Mouse (Mus musculus) hindbrain, embryonic 12.5 days (tissue): ENCODE measurements at regions not wholly inside any gene's neighbourhood (a gene's known extent, or its start where the extent isn't known, plus 50 kb on each side); places are given as distances from the start of the nearest gene placed in this dataset.

Experiments used
- ATAC-seq: fragments of 200-750 bp; cut with Nextera tagmentation; 2 replicates; pipeline ENCODE4 v1.8.0; 2017; ENCODE audit warnings: moderate TSS enrichment; ENCODE audit not compliant: low FRiP score
- H3K27ac ChIP-seq: fragments of 300-500 bp; sonication (generic); 2 replicates; pipeline ENCODE4 v1.5.1; 2016; ENCODE audit warnings: mild to moderate bottlenecking
- H3K27me3 ChIP-seq: fragments of 300-500 bp; sonication (generic); 2 replicates; pipeline ENCODE4 v1.6.1; 2016; ENCODE audit warnings: mild to moderate bottlenecking
- H3K36me3 ChIP-seq: fragments of 300-500 bp; sonication (generic); 2 replicates; pipeline ENCODE4 v1.6.1; 2016; ENCODE audit warnings: mild to moderate bottlenecking
- H3K4me1 ChIP-seq: fragments of 300-500 bp; sonication (generic); 2 replicates; pipeline ENCODE4 v1.6.1; 2016
- H3K4me2 ChIP-seq: fragments of 300-500 bp; sonication (generic); replicated peaks from 2 replicates; pipeline ENCODE4 v1.6.1; 2016; ENCODE audit warnings: mild to moderate bottlenecking
- H3K4me3 ChIP-seq: fragments of 300-500 bp; sonication (generic); 2 replicates; pipeline ENCODE4 v1.5.1; 2016; ENCODE audit warnings: mild to moderate bottlenecking
- H3K9ac ChIP-seq: fragments of 300-500 bp; sonication (generic); 2 replicates; pipeline ENCODE4 v1.6.1; 2016; ENCODE audit warnings: mild to moderate bottlenecking, moderate library complexity
- H3K9me3 ChIP-seq: fragments of 300-500 bp; sonication (generic); replicated peaks from 2 replicates; pipeline ENCODE4 v1.6.1; 2016; ENCODE audit warnings: mild to moderate bottlenecking
- WGBS: fragments of 180-500 bp; shearing (Covaris S2); methylation state at CpG from one replicate; pipeline ENCODE4 v1.1.7; 2016; 5-methylcytosine and 5-hydroxymethylcytosine counted together

- WGBS = 99% methylated on average over 2 of the region's 2 CpGs
- Histone ChIP-seq H3K4me1 (no peaks in the 10 kb centered on the region), H3K4me3 (no peak overlapping the region), H3K27ac (no peak overlapping the region), H3K9ac (no peak overlapping the region), H3K4me2 (no peak overlapping the region), H3K36me3 (no peaks in the 10 kb centered on the region), H3K9me3 (no peaks in the 10 kb centered on the region), H3K27me3 (no peaks in the 10 kb centered on the region)
- ATAC-seq = no peak
Observed at GRCm38 (mm10) chr10:124208317-124208716, 944.5 kb downstream of the Fam19a2 start.

- Histone ChIP-seq H3K4me3 (no peak overlapping the region), H3K27me3 (no peaks in the 10 kb centered on the region), H3K4me2 (no peak overlapping the region), H3K36me3 (no peaks in the 10 kb centered on the region), H3K4me1 (no peaks in the 10 kb centered on the region), H3K9me3 (no peaks in the 10 kb centered on the region), H3K27ac (no peak overlapping the region), H3K9ac (no peak overlapping the region)
- no peak for ATAC-seq
- WGBS = 79% methylated on average over 1 of the region's 1 CpGs
Observed at GRCm38 (mm10) chr10:124219461-124219860, 955.7 kb downstream of the Fam19a2 start.

- no peak for ATAC-seq
- no peak overlapping the region for H3K4me3 ChIP-seq
- no peak overlapping the region for H3K4me2 ChIP-seq
- no peaks in the 10 kb centered on the region for H3K4me1 ChIP-seq
- H3K9ac ChIP-seq = no peak overlapping the region
- WGBS = 76% methylated on average over 2 of the region's 2 CpGs
- no peaks in the 10 kb centered on the region for H3K9me3 ChIP-seq
- no peak overlapping the region for H3K27ac ChIP-seq
- H3K36me3 ChIP-seq = no peaks in the 10 kb centered on the region
- no peaks in the 10 kb centered on the region for H3K27me3 ChIP-seq
Observed at GRCm38 (mm10) chr10:124222068-124222467, 958.3 kb downstream of the Fam19a2 start.

GRCm38 (mm10) chr10:124227061-124227460 is 963.3 kb downstream of the Fam19a2 start:
- H3K9me3 ChIP-seq = no peaks in the 10 kb centered on the region
- no peak for ATAC-seq
- no peak overlapping the region for H3K4me3 ChIP-seq
- 95% methylated on average over 1 of the region's 1 CpGs for WGBS
- no peaks in the 10 kb centered on the region for H3K27me3 ChIP-seq
- no peak overlapping the region for H3K4me2 ChIP-seq
- no peak overlapping the region for H3K9ac ChIP-seq
- no peak overlapping the region for H3K27ac ChIP-seq
- no peaks in the 10 kb centered on the region for H3K36me3 ChIP-seq
- H3K4me1 ChIP-seq = no peaks in the 10 kb centered on the region

- 39% methylated on average over 4 of the region's 4 CpGs for WGBS
- H3K27me3 ChIP-seq = no peaks in the 10 kb centered on the region
- no peak for ATAC-seq
- no peak overlapping the region for H3K4me2 ChIP-seq
- H3K4me1 ChIP-seq = no peaks in the 10 kb centered on the region
- H3K9ac ChIP-seq = no peak overlapping the region
- H3K4me3 ChIP-seq = no peak overlapping the region
- H3K9me3 ChIP-seq = no peaks in the 10 kb centered on the region
- H3K36me3 ChIP-seq = no peaks in the 10 kb centered on the region
- H3K27ac ChIP-seq = no peak overlapping the region
Observed at GRCm38 (mm10) chr10:124249358-124249757, 985.6 kb downstream of the Fam19a2 start.

- no peak for ATAC-seq
- WGBS = 62% methylated on average over 4 of the region's 4 CpGs
Observed at GRCm38 (mm10) chr10:124250004-124250403, 986.2 kb downstream of the Fam19a2 start.

GRCm38 (mm10) chr10:124288301-124288995 is 1024.7 kb downstream of the Fam19a2 start:
- no peaks in the 10 kb centered on the region for H3K4me1 ChIP-seq
- WGBS = 72% methylated on average over 18 of the region's 18 CpGs
- no peak overlapping the region for H3K4me3 ChIP-seq
- H3K27me3 ChIP-seq = no peaks in the 10 kb centered on the region
- no peaks in the 10 kb centered on the region for H3K9me3 ChIP-seq
- no peak overlapping the region for H3K9ac ChIP-seq
- no peak for ATAC-seq
- no peak overlapping the region for H3K27ac ChIP-seq
- no peak overlapping the region for H3K4me2 ChIP-seq
- no peaks in the 10 kb centered on the region for H3K36me3 ChIP-seq

More at GRCm38 (mm10) chr10:124250004-124250403, 986.2 kb downstream of the Fam19a2 start:
- Histone ChIP-seq H3K27ac (no peak overlapping the region), H3K4me2 (no peak overlapping the region), H3K4me1 (no peaks in the 10 kb centered on the region), H3K4me3 (no peak overlapping the region), H3K36me3 (no peaks in the 10 kb centered on the region), H3K9ac (no peak overlapping the region), H3K27me3 (no peaks in the 10 kb centered on the region), H3K9me3 (no peaks in the 10 kb centered on the region)

GRCm38 (mm10) chr10:124297198-124297677 is 1033.4 kb downstream of the Fam19a2 start:
- ATAC-seq = no peak
- no peaks in the 10 kb centered on the region for H3K27me3 ChIP-seq
- H3K9ac ChIP-seq = no peak overlapping the region
- no peak overlapping the region for H3K27ac ChIP-seq
- no peak overlapping the region for H3K4me3 ChIP-seq
- H3K4me2 ChIP-seq = no peak overlapping the region
- 0 out of 2 replicates have a peak, but pooled peaks cover 2% of the 10 kb centered on the region for H3K9me3 ChIP-seq
- WGBS = 94% methylated on average over 2 of the region's 2 CpGs
- no peaks in the 10 kb centered on the region for H3K4me1 ChIP-seq
- H3K36me3 ChIP-seq = no peaks in the 10 kb centered on the region

GRCm38 (mm10) chr10:124304683-124305082 is 1040.9 kb downstream of the Fam19a2 start:
- WGBS = 86% methylated on average over 1 of the region's 1 CpGs
- H3K36me3 ChIP-seq = no peaks in the 10 kb centered on the region
- H3K27ac ChIP-seq = no peak overlapping the region
- H3K27me3 ChIP-seq = no peaks in the 10 kb centered on the region
- H3K9me3 ChIP-seq = no peaks in the 10 kb centered on the region
- H3K9ac ChIP-seq = no peak overlapping the region
- H3K4me2 ChIP-seq = no peak overlapping the region
- ATAC-seq = no peak
- H3K4me1 ChIP-seq = no peaks in the 10 kb centered on the region
- H3K4me3 ChIP-seq = no peak overlapping the region

GRCm38 (mm10) chr10:124305644-124306043 is 1041.8 kb downstream of the Fam19a2 start:
- 90% methylated on average over 3 of the region's 3 CpGs for WGBS
- no peak overlapping the region for H3K4me2 ChIP-seq
- H3K4me3 ChIP-seq = no peak overlapping the region
- H3K9ac ChIP-seq = no peak overlapping the region
- no peaks in the 10 kb centered on the region for H3K27me3 ChIP-seq
- no peak overlapping the region for H3K27ac ChIP-seq
- H3K9me3 ChIP-seq = no peaks in the 10 kb centered on the region
- H3K4me1 ChIP-seq = no peaks in the 10 kb centered on the region
- no peaks in the 10 kb centered on the region for H3K36me3 ChIP-seq
- ATAC-seq = no peak

GRCm38 (mm10) chr10:124318761-124319160 is 1055.0 kb downstream of the Fam19a2 start:
- no peak for ATAC-seq
- Histone ChIP-seq H3K4me2 (no peak overlapping the region), H3K36me3 (no peaks in the 10 kb centered on the region), H3K27me3 (no peaks in the 10 kb centered on the region), H3K4me1 (no peaks in the 10 kb centered on the region), H3K9ac (no peak overlapping the region), H3K27ac (no peak overlapping the region), H3K4me3 (no peak overlapping the region), H3K9me3 (no peaks in the 10 kb centered on the region)
- 12% methylated on average over 1 of the region's 1 CpGs for WGBS

- Histone ChIP-seq H3K27ac (no peak overlapping the region), H3K4me1 (no peaks in the 10 kb centered on the region), H3K9ac (no peak overlapping the region), H3K36me3 (no peaks in the 10 kb centered on the region), H3K4me2 (no peak overlapping the region), H3K9me3 (no peaks in the 10 kb centered on the region), H3K4me3 (no peak overlapping the region), H3K27me3 (no peaks in the 10 kb centered on the region)
- ATAC-seq = no peak
- WGBS = 68% methylated on average over 8 of the region's 8 CpGs
Observed at GRCm38 (mm10) chr10:124320191-124321110, 1056.7 kb downstream of the Fam19a2 start.
